Mouse (Mus musculus) forebrain, postnatal 0 days (tissue): Measurements from ENCODE around the gene Kctd14. TPM values are rescaled to one million over a fixed set of nuclear protein-coding genes. Genes with fewer than 3 reads are reported as not detected.
A peak's percentile ranks its signal among the peaks of the same experiment; 100 is the strongest.

ENCODE experiments used
- ATAC-seq: fragments of 200-750 bp; cut with Nextera tagmentation; 2 replicates; pipeline ENCODE4 v1.8.0; 2017; ENCODE audit warnings: mild to moderate bottlenecking, moderate library complexity
- DNase-seq: peaks from one replicate; pipeline ENCODE4 v3.0.0-alpha.2; 2015
- H3K27ac ChIP-seq: fragments of 300-500 bp; sonication (generic); 2 replicates; pipeline ENCODE4 v1.5.1; 2014; ENCODE audit warnings: low read depth, mild to moderate bottlenecking, antibody characterized with exemption, low read length, moderate library complexity, mixed read lengths
- H3K27me3 ChIP-seq: fragments of 300-500 bp; sonication (generic); 2 replicates; pipeline ENCODE4 v1.6.1; 2014; ENCODE audit warnings: mild to moderate bottlenecking, low read length, mixed read lengths; ENCODE audit not compliant: insufficient read depth
- H3K36me3 ChIP-seq: fragments of 300-500 bp; sonication (generic); 2 replicates; pipeline ENCODE4 v1.6.1; 2014; ENCODE audit warnings: mild to moderate bottlenecking, moderate library complexity; ENCODE audit not compliant: insufficient read depth
- H3K4me1 ChIP-seq: fragments of 300-500 bp; sonication (generic); 2 replicates; pipeline ENCODE4 v1.6.1; 2014; ENCODE audit warnings: antibody characterized with exemption; ENCODE audit not compliant: insufficient read depth
- H3K4me2 ChIP-seq: fragments of 300-500 bp; sonication (generic); 2 replicates; pipeline ENCODE4 v1.6.1; 2014; ENCODE audit warnings: low read depth, mild to moderate bottlenecking, moderate library complexity
- H3K4me3 ChIP-seq: fragments of 300-500 bp; sonication (generic); 2 replicates; pipeline ENCODE4 v1.5.1; 2014; ENCODE audit warnings: low read depth, low read length, mixed read lengths
- H3K9ac ChIP-seq: fragments of 300-500 bp; sonication (generic); 2 replicates; pipeline ENCODE4 v1.6.1; 2014; ENCODE audit warnings: mild to moderate bottlenecking
- H3K9me3 ChIP-seq: fragments of 300-500 bp; sonication (generic); 2 replicates; pipeline ENCODE4 v1.6.1; 2016; ENCODE audit warnings: low read length
- CTCF ChIP-seq: sonication (generic); IDR thresholded peaks from 2 replicates; pipeline ENCODE4 v1.5.1; 2016; ENCODE audit warnings: antibody characterized with exemption, control low read depth, low read depth
- WGBS: fragments of 180-500 bp; shearing (Covaris S2); extraction: QIAGEN DNeasy Blood & Tissue Kit; methylation state at CpG from one replicate; pipeline ENCODE4 v1.1.7; 2014; 5-methylcytosine and 5-hydroxymethylcytosine counted together
- polyA plus RNA-seq: library from polyadenylated mRNA; unstranded; fragments of >200 nt; fragmentation: Nextera tagmentation; extraction: Ambion mirVana; gene quantifications from 2 replicates; pipeline ENCODE4 v1.2.1, GENCODE M21; 2015
- total RNA-seq: library from RNA; depleted of rRNA; stranded (reverse); fragments of >200 nt; gene quantifications from 2 replicates; pipeline ENCODE4 v1.2.3, GENCODE M21; 2014

Gene Kctd14
- total and polyA plus RNA-seq, 2 experiments from 2014 or later: 0.05 to 1.8 TPM

DNA sequence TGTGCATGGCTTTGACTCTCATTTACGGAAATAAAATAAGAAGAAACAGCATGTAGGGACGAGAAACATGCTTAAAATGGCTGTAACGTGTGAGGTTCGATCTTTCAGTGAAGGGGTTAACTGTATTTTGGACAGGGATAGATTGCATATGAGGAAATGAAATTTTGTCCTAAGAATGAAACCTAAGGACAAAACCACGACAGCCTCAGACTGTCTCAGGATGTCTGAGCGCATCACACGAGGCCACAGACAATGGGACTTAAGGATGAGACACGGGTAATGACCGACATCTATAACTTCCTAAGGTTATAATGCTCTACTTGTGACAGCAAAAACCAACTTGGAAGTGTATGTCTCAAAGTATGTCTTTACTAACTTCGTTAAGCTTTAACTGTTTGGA lies 16.6 kb upstream of the Kctd14 start:
- Histone ChIP-seq H3K4me1 (peaks cover 12% of the 10 kb centered on the region), H3K27me3 (no peaks in the 10 kb centered on the region), H3K36me3 (no peaks in the 10 kb centered on the region), H3K27ac (no peak overlapping the region), H3K9me3 (no peaks in the 10 kb centered on the region), H3K9ac (no peak overlapping the region), H3K4me2 (no peak overlapping the region), H3K4me3 (no peak overlapping the region)
- no peak for DNase-seq
- ATAC-seq: no peak
- 78% methylated on average over 10 of the region's 10 CpGs for WGBS
- TF ChIP-seq CTCF: no peak

DNA sequence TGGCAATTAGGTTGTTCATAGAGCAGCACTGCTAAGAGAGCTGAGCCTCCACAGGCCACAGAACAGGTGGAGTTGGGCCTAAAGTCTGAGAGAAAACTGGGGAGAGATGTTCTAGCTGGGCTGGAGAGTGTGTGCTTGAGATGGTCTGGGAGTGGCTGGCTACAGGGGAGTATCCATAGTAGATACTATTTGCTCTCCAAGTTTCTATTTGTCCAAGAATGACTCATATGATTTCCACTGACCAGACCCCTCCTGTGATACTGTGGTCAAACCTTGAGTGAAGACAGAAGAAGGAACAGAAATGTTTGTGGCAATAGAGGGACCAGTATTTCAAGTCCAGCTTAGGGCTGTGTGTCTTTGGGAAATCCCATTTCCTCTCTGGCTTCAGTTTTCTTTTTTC lies 12.1 kb upstream of the Kctd14 start:
- TF ChIP-seq CTCF: no peak
- Histone ChIP-seq H3K9ac (no peak overlapping the region), H3K36me3 (no peaks in the 10 kb centered on the region)

DNA sequence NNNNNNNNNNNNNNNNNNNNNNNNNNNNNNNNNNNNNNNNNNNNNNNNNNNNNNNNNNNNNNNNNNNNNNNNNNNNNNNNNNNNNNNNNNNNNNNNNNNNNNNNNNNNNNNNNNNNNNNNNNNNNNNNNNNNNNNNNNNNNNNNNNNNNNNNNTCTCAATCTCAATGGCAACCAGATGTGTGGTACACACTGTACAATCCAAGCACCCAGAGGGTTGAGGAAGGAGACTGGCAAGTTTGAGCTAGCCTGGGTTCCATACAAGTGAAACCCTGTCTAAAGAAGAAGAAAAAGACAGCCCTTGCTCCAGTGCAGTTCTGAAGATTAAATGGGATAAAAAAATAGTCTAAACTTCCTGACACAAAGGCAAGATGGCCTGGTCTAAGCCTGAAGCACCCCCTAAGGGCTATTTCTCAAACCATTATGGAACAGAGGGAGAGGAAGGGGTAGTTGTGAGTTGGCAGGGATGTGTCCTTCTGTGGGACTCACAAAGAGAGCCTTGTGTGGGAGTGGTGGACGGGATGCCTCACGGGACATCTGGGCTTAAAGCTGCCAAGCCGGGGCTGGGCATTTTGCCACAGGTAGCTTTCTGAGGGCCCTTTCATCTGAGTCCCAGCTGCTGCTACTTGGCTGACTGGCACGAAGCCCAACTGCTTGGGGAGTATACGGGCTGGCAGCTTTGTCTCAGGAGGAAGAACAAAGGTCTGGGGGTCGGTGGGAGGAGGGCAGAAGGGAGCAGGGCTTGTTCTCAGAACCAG lies 4.8 kb upstream of the Kctd14 start:
- 5% methylated on average over 6 of the region's 6 CpGs for WGBS
- Histone ChIP-seq H3K4me1 (peaks cover 3% of the 10 kb centered on the region; the same call in 1 of the 2 replicates), H3K36me3 (no peaks in the 10 kb centered on the region), H3K9me3 (no peaks in the 10 kb centered on the region), H3K4me2 (no peak overlapping the region), H3K9ac (no peak overlapping the region), H3K4me3 (no peak overlapping the region), H3K27me3 (no peaks in the 10 kb centered on the region), H3K27ac (peak overlapping the region; percentile 74)
- peak; percentile 94 for DNase-seq
- TF ChIP-seq CTCF: no peak
- peak; percentile 95 for ATAC-seq

More for the DNA sequence above, 12.1 kb upstream of the Kctd14 start:
- DNase-seq (no peak), ATAC-seq (no peak)
- H3K4me3 ChIP-seq: no peak overlapping the region
- H3K27ac ChIP-seq: no peak overlapping the region
- H3K4me2 ChIP-seq: no peak overlapping the region
- no peaks in the 10 kb centered on the region for H3K9me3 ChIP-seq
- no peaks in the 10 kb centered on the region for H3K27me3 ChIP-seq
- H3K4me1 ChIP-seq: 0 out of 2 replicates have a peak, but pooled peaks cover 3% of the 10 kb centered on the region

DNA sequence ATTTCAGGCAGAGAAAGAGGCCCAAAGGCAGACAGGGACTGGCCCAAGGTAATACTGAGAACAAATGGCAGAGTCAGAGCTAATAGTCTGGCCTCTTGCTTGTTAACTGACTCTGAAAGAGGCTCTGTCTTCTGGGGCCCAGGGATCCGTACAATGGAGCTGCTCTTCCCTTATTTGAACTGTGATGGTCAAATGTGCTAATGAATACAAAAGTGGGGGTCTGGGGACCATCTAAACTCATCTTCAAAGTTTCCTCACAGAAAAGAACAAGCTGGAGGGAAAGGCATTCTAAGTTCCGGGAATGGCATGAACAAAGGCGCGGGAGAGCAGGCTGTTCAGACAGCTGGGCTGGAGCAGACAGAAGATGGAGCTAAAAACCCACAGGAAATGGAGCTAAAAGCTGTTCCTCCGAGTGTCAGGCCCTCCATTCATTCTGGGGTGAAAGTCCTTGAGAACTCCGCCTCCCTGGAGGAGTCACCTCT lies 4.0 kb upstream of the Kctd14 start:
- 16% methylated on average over 6 of the region's 6 CpGs for WGBS
- TF ChIP-seq CTCF: 0 out of 2 replicates have a peak, but pooled peaks have one; percentile 34
- H3K27ac ChIP-seq: peak overlapping the region; percentile 74
- no peak overlapping the region for H3K9ac ChIP-seq
- ATAC-seq (peak; percentile 69), DNase-seq (peak; percentile 64)
- H3K36me3 ChIP-seq: no peaks in the 10 kb centered on the region
- no peaks in the 10 kb centered on the region for H3K9me3 ChIP-seq
- no peak overlapping the region for H3K4me2 ChIP-seq
- H3K27me3 ChIP-seq: no peaks in the 10 kb centered on the region
- H3K4me1 ChIP-seq: peaks cover 3% of the 10 kb centered on the region; the same call in 1 of the 2 replicates
- H3K4me3 ChIP-seq: no peak overlapping the region

DNA sequence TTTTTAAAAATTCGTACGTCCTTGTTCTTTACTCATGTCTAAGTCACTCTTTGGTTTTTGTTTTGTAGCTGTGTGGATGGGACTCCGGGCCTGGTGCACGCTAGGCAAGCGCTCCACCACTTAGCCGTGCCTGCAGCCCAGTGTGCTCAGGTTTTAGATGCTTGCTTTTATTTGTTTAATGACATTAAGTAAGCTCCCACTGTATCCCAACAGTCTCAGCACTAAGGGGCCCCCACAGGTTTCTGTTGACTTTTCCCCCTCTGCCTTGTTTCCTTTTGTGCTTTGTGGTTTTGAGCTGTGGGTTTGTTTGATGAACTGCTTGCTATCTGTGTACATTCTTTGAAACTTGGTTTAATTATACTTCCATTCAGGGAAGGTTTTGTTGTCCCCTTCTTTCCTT lies 1.1 kb downstream of the Kctd14 start:
- ATAC-seq (no peak), DNase-seq (no peak)
- WGBS: 74% methylated on average over 6 of the region's 6 CpGs
- H3K4me2 ChIP-seq: no peak overlapping the region
- no peaks in the 10 kb centered on the region for H3K27me3 ChIP-seq
- H3K4me1 ChIP-seq: no peaks in the 10 kb centered on the region
- no peaks in the 10 kb centered on the region for H3K9me3 ChIP-seq
- no peak overlapping the region for H3K9ac ChIP-seq
- TF ChIP-seq CTCF: no peak
- H3K36me3 ChIP-seq: no peaks in the 10 kb centered on the region
- H3K4me3 ChIP-seq: no peak overlapping the region
- H3K27ac ChIP-seq: no peak overlapping the region

DNA sequence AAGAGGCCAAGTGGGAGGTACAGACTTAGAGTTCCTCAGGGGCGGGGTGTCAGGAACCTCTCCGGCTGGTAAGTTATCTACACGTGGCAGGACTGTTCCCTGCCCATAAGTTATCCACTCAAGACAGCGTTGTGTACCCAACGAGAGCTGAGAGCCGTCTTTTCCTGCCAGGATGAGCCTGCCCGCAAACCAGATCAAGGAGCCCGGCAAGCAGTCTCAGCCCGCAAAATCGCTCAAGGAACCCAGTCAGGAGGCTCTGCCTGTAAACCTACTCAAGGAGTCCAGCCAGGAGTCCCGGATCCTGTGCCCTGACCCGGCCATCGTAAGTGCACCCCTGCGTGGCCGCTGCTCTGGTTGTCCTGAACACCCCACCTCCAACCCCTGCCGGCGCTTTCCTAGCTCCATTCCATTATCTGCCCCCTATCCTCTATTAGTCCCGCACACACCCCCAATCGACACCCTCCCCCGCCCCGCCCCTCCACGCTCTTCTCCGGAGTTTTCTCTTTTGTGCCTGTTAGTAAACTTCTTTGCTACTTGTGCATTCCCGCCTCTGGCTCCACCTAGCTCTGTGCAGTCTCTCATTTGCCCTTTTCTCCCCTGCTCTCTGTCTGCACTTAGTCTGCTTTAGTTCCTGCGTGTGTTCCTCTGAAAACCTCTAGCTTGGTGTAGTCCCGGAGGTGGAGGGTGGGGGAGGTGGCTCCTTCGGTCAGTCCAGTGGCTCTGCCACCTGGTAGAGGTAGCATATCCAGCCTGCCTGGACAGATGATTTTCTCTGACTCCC lies 2.2 kb downstream of the Kctd14 start:
- Histone ChIP-seq H3K27me3 (no peaks in the 10 kb centered on the region), H3K4me2 (peak overlapping the region; percentile 47), H3K4me3 (peak overlapping the region; percentile 22), H3K9me3 (no peaks in the 10 kb centered on the region), H3K9ac (no peak overlapping the region), H3K36me3 (no peaks in the 10 kb centered on the region), H3K4me1 (no peaks in the 10 kb centered on the region), H3K27ac (no peak overlapping the region)
- DNase-seq (no peak), ATAC-seq (peak; percentile 16; the same call in 1 of the 2 replicates)
- 5% methylated on average over 27 of the region's 27 CpGs for WGBS
- no peak for TF ChIP-seq CTCF

DNA sequence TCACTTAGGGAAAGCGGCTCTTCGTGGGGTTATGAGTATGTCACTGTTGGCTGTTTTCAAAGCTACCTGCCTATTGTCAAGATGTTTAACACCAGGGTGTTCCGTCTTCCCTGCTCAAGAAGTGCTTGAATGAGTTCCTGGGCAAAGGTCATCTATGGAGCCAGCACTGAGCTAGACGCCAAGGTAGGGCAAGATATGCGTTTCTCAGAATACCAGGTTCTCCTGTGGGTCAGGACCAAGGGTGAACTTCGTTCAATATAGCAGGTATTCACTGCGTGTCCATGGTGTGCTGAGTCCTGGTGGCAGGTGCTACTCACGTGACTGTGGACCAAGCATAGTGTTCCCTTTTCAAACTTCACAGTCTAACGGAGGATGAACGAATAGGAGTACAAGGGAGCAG lies 3.7 kb downstream of the Kctd14 start:
- no peak for ATAC-seq
- H3K9ac ChIP-seq: no peak overlapping the region
- H3K27ac ChIP-seq: no peak overlapping the region
- WGBS: 97% methylated on average over 10 of the region's 10 CpGs
- H3K36me3 ChIP-seq: no peaks in the 10 kb centered on the region
- no peaks in the 10 kb centered on the region for H3K9me3 ChIP-seq
- no peak overlapping the region for H3K4me3 ChIP-seq
- H3K4me1 ChIP-seq: no peaks in the 10 kb centered on the region
- no peak for TF ChIP-seq CTCF
- no peak overlapping the region for H3K4me2 ChIP-seq
- no peaks in the 10 kb centered on the region for H3K27me3 ChIP-seq
- DNase-seq: no peak
